Mouse (Mus musculus) stomach, postnatal 0 days (tissue): ENCODE data around the gene Cisd3. TPM values are rescaled to one million over a fixed set of nuclear protein-coding genes. Genes with fewer than 3 reads are reported as not detected.

Source experiments
- ATAC-seq: fragments of 200-750 bp; cut with Nextera tagmentation; 2 replicates; pipeline ENCODE4 v1.8.0; 2017; ENCODE audit not compliant: low FRiP score, low TSS enrichment
- DNase-seq: peaks from one replicate; pipeline ENCODE4 v3.0.0-alpha.2; 2016; ENCODE audit warnings: low spot score
- H3K27ac ChIP-seq: fragments of 300-500 bp; sonication (generic); replicated peaks from 2 replicates; pipeline ENCODE4 v1.5.1; 2014; ENCODE audit warnings: mild to moderate bottlenecking, control low read depth
- H3K27me3 ChIP-seq: fragments of 300-500 bp; sonication (generic); 2 replicates; pipeline ENCODE4 v1.6.1; 2014; ENCODE audit warnings: low read length; ENCODE audit not compliant: control insufficient read depth, insufficient read depth
- H3K36me3 ChIP-seq: fragments of 300-500 bp; sonication (generic); 2 replicates; pipeline ENCODE4 v1.6.1; 2014; ENCODE audit warnings: low read length, mixed read lengths; ENCODE audit not compliant: control insufficient read depth, insufficient read depth
- H3K4me1 ChIP-seq: fragments of 300-500 bp; sonication (generic); replicated peaks from 2 replicates; pipeline ENCODE4 v1.6.1; 2014; ENCODE audit warnings: antibody characterized with exemption; ENCODE audit not compliant: control insufficient read depth, insufficient read depth
- H3K4me2 ChIP-seq: fragments of 300-500 bp; sonication (generic); replicated peaks from 2 replicates; pipeline ENCODE4 v1.6.1; 2014; ENCODE audit warnings: low read depth, mild to moderate bottlenecking, control low read depth, moderate library complexity
- H3K4me3 ChIP-seq: fragments of 300-500 bp; sonication (generic); 2 replicates; pipeline ENCODE4 v1.5.1; 2014; ENCODE audit warnings: low read depth, low read length, control low read depth
- H3K9ac ChIP-seq: fragments of 300-500 bp; sonication (generic); 2 replicates; pipeline ENCODE4 v1.6.1; 2014; ENCODE audit warnings: mild to moderate bottlenecking, low read length, control low read depth, mixed read lengths
- H3K9me3 ChIP-seq: fragments of 300-500 bp; sonication (generic); 2 replicates; pipeline ENCODE4 v1.6.1; 2016; ENCODE audit warnings: low read length; ENCODE audit not compliant: control insufficient read depth
- CTCF ChIP-seq: IDR thresholded peaks from 2 replicates; pipeline ENCODE4 v1.5.1; 2016; ENCODE audit warnings: antibody characterized with exemption, low read depth, mild to moderate bottlenecking, moderate library complexity
- EP300 ChIP-seq: optimal IDR thresholded peaks from 2 replicates; pipeline ENCODE3; 2016; ENCODE audit warnings: antibody characterized with exemption
- whole genome bisulfite sequencing: fragments of 180-500 bp; shearing (Covaris S2); extraction: QIAGEN DNeasy Blood & Tissue Kit; methylation state at CpG from one replicate; pipeline ENCODE4 v1.1.7; 2014; 5-methylcytosine and 5-hydroxymethylcytosine counted together
- polyA plus RNA-seq: library from polyadenylated mRNA; unstranded; fragments of >200 nt; fragmentation: Nextera tagmentation; extraction: Ambion mirVana; gene quantifications from 2 replicates; pipeline ENCODE4 v1.2.1, GENCODE M21; 2015

Gene Cisd3
- polyA plus RNA-seq, 1 experiment from 2014 or later, result 44.2 TPM

GRCm38 (mm10) chr11:97658751-97659266 is 26.8 kb upstream of the Cisd3 start:
- TF ChIP-seq CTCF, result no peak
- TF ChIP-seq EP300, result no peak

GRCm38 (mm10) chr11:97659267-97659989 is 26.2 kb upstream of the Cisd3 start:
- Histone ChIP-seq H3K36me3 (no peaks in the 10 kb centered on the region), H3K4me3 (peak overlapping the region; percentile 79), H3K27me3 (no peaks in the 10 kb centered on the region), H3K4me2 (peak overlapping the region; percentile 89), H3K9ac (peak overlapping the region; percentile 89), H3K9me3 (no peaks in the 10 kb centered on the region), H3K4me1 (0 out of 2 replicates have a peak, but pooled peaks cover 11% of the 10 kb centered on the region), H3K27ac (peak overlapping the region; percentile 91)
- WGBS, result 7% methylated on average over 13 of the region's 13 CpGs
- DNase-seq, result no peak
- ATAC-seq, result no peak
- TF ChIP-seq EP300 (no peak), CTCF (no peak)

More at GRCm38 (mm10) chr11:97658751-97659266, 26.8 kb upstream of the Cisd3 start:
- Histone ChIP-seq H3K36me3 (no peaks in the 10 kb centered on the region), H3K4me1 (0 out of 2 replicates have a peak, but pooled peaks cover 11% of the 10 kb centered on the region), H3K27ac (peak overlapping the region; percentile 91; the same call in 1 of the 2 replicates), H3K9me3 (no peaks in the 10 kb centered on the region), H3K4me2 (peak overlapping the region; percentile 89), H3K9ac (peak overlapping the region; percentile 89; the same call in 1 of the 2 replicates), H3K4me3 (peak overlapping the region; percentile 2; the same call in 1 of the 2 replicates), H3K27me3 (no peaks in the 10 kb centered on the region)
- DNase-seq, result no peak
- WGBS, result 51% methylated on average over 11 of the region's 11 CpGs
- no peak for ATAC-seq

GRCm38 (mm10) chr11:97659990-97660714 is 25.5 kb upstream of the Cisd3 start:
- peak overlapping the region; percentile 89 for H3K9ac ChIP-seq
- H3K27ac ChIP-seq, result peak overlapping the region; percentile 91
- no peaks in the 10 kb centered on the region for H3K36me3 ChIP-seq
- no peak for TF ChIP-seq CTCF
- no peak for TF ChIP-seq EP300
- H3K4me3 ChIP-seq, result peak overlapping the region; percentile 79
- ATAC-seq, result peak; percentile 85
- peak overlapping the region; percentile 89 for H3K4me2 ChIP-seq
- H3K27me3 ChIP-seq, result no peaks in the 10 kb centered on the region
- DNase-seq, result peak; percentile 90
- under 1% methylated on average over 52 of the region's 78 CpGs for WGBS
- no peaks in the 10 kb centered on the region for H3K9me3 ChIP-seq
- H3K4me1 ChIP-seq, result 0 out of 2 replicates have a peak, but pooled peaks cover 11% of the 10 kb centered on the region

- Histone ChIP-seq H3K27ac (peak overlapping the region; percentile 92), H3K4me2 (peak overlapping the region; percentile 89), H3K4me1 (0 out of 2 replicates have a peak, but pooled peaks cover 11% of the 10 kb centered on the region), H3K36me3 (no peaks in the 10 kb centered on the region), H3K27me3 (no peaks in the 10 kb centered on the region), H3K9ac (peak overlapping the region; percentile 89), H3K9me3 (no peaks in the 10 kb centered on the region), H3K4me3 (peak overlapping the region; percentile 79)
- ATAC-seq, result no peak
- no peak for TF ChIP-seq CTCF
- TF ChIP-seq EP300, result no peak
- no peak for DNase-seq
- 8% methylated on average over 27 of the region's 27 CpGs for WGBS
These were observed 24.6 kb upstream of the Cisd3 start for GRCm38 (mm10) chr11:97660734-97661647.

- peak overlapping the region; percentile 92 for H3K27ac ChIP-seq
- no peaks in the 10 kb centered on the region for H3K36me3 ChIP-seq
- peak overlapping the region; percentile 89 for H3K4me2 ChIP-seq
- H3K9ac ChIP-seq, result peak overlapping the region; percentile 50; the same call in 1 of the 2 replicates
- no peak for TF ChIP-seq EP300
- TF ChIP-seq CTCF, result no peak
- H3K4me1 ChIP-seq, result 0 out of 2 replicates have a peak, but pooled peaks cover 11% of the 10 kb centered on the region
- peak overlapping the region; percentile 75 for H3K4me3 ChIP-seq
- ATAC-seq, result peak; percentile 11; the same call in 1 of the 2 replicates
- peak; percentile 86 for DNase-seq
- H3K9me3 ChIP-seq, result no peaks in the 10 kb centered on the region
- no peaks in the 10 kb centered on the region for H3K27me3 ChIP-seq
- under 1% methylated on average over 20 of the region's 20 CpGs for WGBS
These were observed 23.9 kb upstream of the Cisd3 start for GRCm38 (mm10) chr11:97661648-97662133.
